Mouse (Mus musculus): ENCODE data around the gene Psmd2. TPM values are rescaled to one million over a fixed set of nuclear protein-coding genes. Genes with fewer than 3 reads are reported as not detected.

The Psmd2 gene
- polyA plus RNA-seq, 1 experiment from 2014 or later: 401 TPM

GRCm38 (mm10) chr16:20705786-20706185, 54.3 kb downstream of the Psmd2 start:
- WGBS: 85% methylated on average over 3 of the region's 3 CpGs
- no peak overlapping the region for H3K9ac ChIP-seq (replicated peaks; ENCODE audit: low read depth, low read length)
- no peak for ATAC-seq
- H3K36me3 ChIP-seq (ENCODE audit: control insufficient read depth, insufficient read depth): 0 out of 2 replicates have a peak, but pooled peaks cover 5% of the 10 kb centered on the region
- H3K9me3 ChIP-seq (ENCODE audit: control insufficient read depth, low read length): no peaks in the 10 kb centered on the region
- H3K4me2 ChIP-seq (ENCODE audit: low read length): no peak overlapping the region
- no peak overlapping the region for H3K4me3 ChIP-seq (replicated peaks; ENCODE audit: low read length)
- H3K27ac ChIP-seq (ENCODE audit: low read length): no peak overlapping the region
- peaks cover 10% of the 10 kb centered on the region for H3K4me1 ChIP-seq (replicated peaks; ENCODE audit: control insufficient read depth, insufficient read depth, low read length)
- H3K27me3 ChIP-seq (replicated peaks; ENCODE audit: control insufficient read depth, insufficient read depth, low read length): no peaks in the 10 kb centered on the region

- H3K36me3 ChIP-seq (ENCODE audit: control insufficient read depth, insufficient read depth): 0 out of 2 replicates have a peak, but pooled peaks cover 5% of the 10 kb centered on the region
- no peak overlapping the region for H3K4me2 ChIP-seq (ENCODE audit: low read length)
- no peaks in the 10 kb centered on the region for H3K27me3 ChIP-seq (replicated peaks; ENCODE audit: control insufficient read depth, insufficient read depth, low read length)
- peaks cover 10% of the 10 kb centered on the region for H3K4me1 ChIP-seq (replicated peaks; ENCODE audit: control insufficient read depth, insufficient read depth, low read length)
- no peak overlapping the region for H3K27ac ChIP-seq (ENCODE audit: low read length)
- no peaks in the 10 kb centered on the region for H3K9me3 ChIP-seq (ENCODE audit: control insufficient read depth, low read length)
- H3K9ac ChIP-seq (replicated peaks; ENCODE audit: low read depth, low read length): no peak overlapping the region
- no peak overlapping the region for H3K4me3 ChIP-seq (replicated peaks; ENCODE audit: low read length)
- ATAC-seq: no peak
- 90% methylated on average over 2 of the region's 2 CpGs for WGBS
These were observed 55.1 kb downstream of the Psmd2 start for GRCm38 (mm10) chr16:20706407-20707055.

GRCm38 (mm10) chr16:20708220-20708938, 56.9 kb downstream of the Psmd2 start:
- 91% methylated on average over 21 of the region's 21 CpGs for WGBS
- ATAC-seq: peak; percentile 9; the same call in 1 of the 2 replicates
- Histone ChIP-seq H3K4me2 (ENCODE audit: low read length) (no peak overlapping the region), H3K27ac (ENCODE audit: low read length) (no peak overlapping the region), H3K4me1 (replicated peaks; ENCODE audit: control insufficient read depth, insufficient read depth, low read length) (no peaks in the 10 kb centered on the region), H3K36me3 (ENCODE audit: control insufficient read depth, insufficient read depth) (0 out of 2 replicates have a peak, but pooled peaks cover 2% of the 10 kb centered on the region), H3K9ac (replicated peaks; ENCODE audit: low read depth, low read length) (no peak overlapping the region), H3K4me3 (replicated peaks; ENCODE audit: low read length) (no peak overlapping the region), H3K9me3 (ENCODE audit: control insufficient read depth, low read length) (no peaks in the 10 kb centered on the region), H3K27me3 (replicated peaks; ENCODE audit: control insufficient read depth, insufficient read depth, low read length) (no peaks in the 10 kb centered on the region)

- H3K9me3 ChIP-seq (ENCODE audit: control insufficient read depth, low read length): no peaks in the 10 kb centered on the region
- peaks cover 4% of the 10 kb centered on the region for H3K4me1 ChIP-seq (replicated peaks; ENCODE audit: control insufficient read depth, insufficient read depth, low read length)
- 0 out of 2 replicates have a peak, but pooled peaks cover 2% of the 10 kb centered on the region for H3K36me3 ChIP-seq (ENCODE audit: control insufficient read depth, insufficient read depth)
- H3K27me3 ChIP-seq (replicated peaks; ENCODE audit: control insufficient read depth, insufficient read depth, low read length): no peaks in the 10 kb centered on the region
- peak; percentile 76 for ATAC-seq
- H3K4me3 ChIP-seq (replicated peaks; ENCODE audit: low read length): no peak overlapping the region
- H3K27ac ChIP-seq (ENCODE audit: low read length): no peak overlapping the region
- no peak overlapping the region for H3K4me2 ChIP-seq (ENCODE audit: low read length)
- H3K9ac ChIP-seq (replicated peaks; ENCODE audit: low read depth, low read length): no peak overlapping the region
- WGBS: 72% methylated on average over 19 of the region's 19 CpGs
These were observed 57.7 kb downstream of the Psmd2 start for GRCm38 (mm10) chr16:20708939-20709734.

- H3K4me3 ChIP-seq (replicated peaks; ENCODE audit: low read length): no peak overlapping the region
- H3K9me3 ChIP-seq (ENCODE audit: control insufficient read depth, low read length): no peaks in the 10 kb centered on the region
- H3K27ac ChIP-seq (ENCODE audit: low read length): no peak overlapping the region
- H3K9ac ChIP-seq (replicated peaks; ENCODE audit: low read depth, low read length): no peak overlapping the region
- ATAC-seq: no peak
- H3K4me2 ChIP-seq (ENCODE audit: low read length): no peak overlapping the region
- 0 out of 2 replicates have a peak, but pooled peaks cover 2% of the 10 kb centered on the region for H3K36me3 ChIP-seq (ENCODE audit: control insufficient read depth, insufficient read depth)
- WGBS: 95% methylated on average over 11 of the region's 11 CpGs
- H3K27me3 ChIP-seq (replicated peaks; ENCODE audit: control insufficient read depth, insufficient read depth, low read length): no peaks in the 10 kb centered on the region
- peaks cover 16% of the 10 kb centered on the region for H3K4me1 ChIP-seq (replicated peaks; ENCODE audit: control insufficient read depth, insufficient read depth, low read length)
These were observed 58.9 kb downstream of the Psmd2 start for GRCm38 (mm10) chr16:20710370-20710769.

- H3K27me3 ChIP-seq (replicated peaks; ENCODE audit: control insufficient read depth, insufficient read depth, low read length): no peaks in the 10 kb centered on the region
- no peak overlapping the region for H3K4me2 ChIP-seq (ENCODE audit: low read length)
- no peak overlapping the region for H3K9ac ChIP-seq (replicated peaks; ENCODE audit: low read depth, low read length)
- WGBS: 79% methylated on average over 4 of the region's 4 CpGs
- no peaks in the 10 kb centered on the region for H3K9me3 ChIP-seq (ENCODE audit: control insufficient read depth, low read length)
- 0 out of 2 replicates have a peak, but pooled peaks cover 2% of the 10 kb centered on the region for H3K36me3 ChIP-seq (ENCODE audit: control insufficient read depth, insufficient read depth)
- H3K4me3 ChIP-seq (replicated peaks; ENCODE audit: low read length): no peak overlapping the region
- H3K4me1 ChIP-seq (replicated peaks; ENCODE audit: control insufficient read depth, insufficient read depth, low read length): peaks cover 20% of the 10 kb centered on the region
- ATAC-seq: no peak
- no peak overlapping the region for H3K27ac ChIP-seq (ENCODE audit: low read length)
These were observed 59.4 kb downstream of the Psmd2 start for GRCm38 (mm10) chr16:20710810-20711209.

GRCm38 (mm10) chr16:20712190-20712589, 60.7 kb downstream of the Psmd2 start:
- H3K27ac ChIP-seq (ENCODE audit: low read length): no peak overlapping the region
- no peak for ATAC-seq
- H3K9me3 ChIP-seq (ENCODE audit: control insufficient read depth, low read length): no peaks in the 10 kb centered on the region
- no peaks in the 10 kb centered on the region for H3K27me3 ChIP-seq (replicated peaks; ENCODE audit: control insufficient read depth, insufficient read depth, low read length)
- H3K4me3 ChIP-seq (replicated peaks; ENCODE audit: low read length): no peak overlapping the region
- no peak overlapping the region for H3K9ac ChIP-seq (replicated peaks; ENCODE audit: low read depth, low read length)
- H3K4me2 ChIP-seq (ENCODE audit: low read length): no peak overlapping the region
- 0 out of 2 replicates have a peak, but pooled peaks cover under 1% of the 10 kb centered on the region for H3K36me3 ChIP-seq (ENCODE audit: control insufficient read depth, insufficient read depth)
- H3K4me1 ChIP-seq (replicated peaks; ENCODE audit: control insufficient read depth, insufficient read depth, low read length): peaks cover 28% of the 10 kb centered on the region
- WGBS: 67% methylated on average over 9 of the region's 9 CpGs

GRCm38 (mm10) chr16:20712889-20713288, 61.4 kb downstream of the Psmd2 start:
- Histone ChIP-seq H3K9ac (replicated peaks; ENCODE audit: low read depth, low read length) (no peak overlapping the region), H3K27ac (ENCODE audit: low read length) (no peak overlapping the region), H3K4me1 (replicated peaks; ENCODE audit: control insufficient read depth, insufficient read depth, low read length) (peaks cover 28% of the 10 kb centered on the region), H3K27me3 (replicated peaks; ENCODE audit: control insufficient read depth, insufficient read depth, low read length) (no peaks in the 10 kb centered on the region), H3K36me3 (ENCODE audit: control insufficient read depth, insufficient read depth) (no peaks in the 10 kb centered on the region), H3K4me2 (ENCODE audit: low read length) (no peak overlapping the region), H3K4me3 (replicated peaks; ENCODE audit: low read length) (no peak overlapping the region), H3K9me3 (ENCODE audit: control insufficient read depth, low read length) (no peaks in the 10 kb centered on the region)
- no peak for ATAC-seq
- 89% methylated on average over 7 of the region's 7 CpGs for WGBS

Data from forebrain, embryonic 16.5 days (tissue).